Mouse (Mus musculus) macrophage (primary cell): ENCODE measurements around the gene Rps10. TPM values are rescaled to one million over a fixed set of nuclear protein-coding genes. Genes with fewer than 3 reads are reported as not detected.
A peak's percentile ranks its signal among the peaks of the same experiment; 100 is the strongest.
"Not testable (repeated sequence)": the region's sequence is repeated elsewhere in the genome, so short reads cannot be mapped to it uniquely, and the experiment has no call there.

Experiments used
- H3K27ac ChIP-seq: fragments of 350-480 bp; formaldehyde crosslinking; 2 replicates; pipeline ENCODE4 v1.9.0; 2021
- H3K36me3 ChIP-seq: fragments of 350-480 bp; formaldehyde crosslinking; 2 replicates; pipeline ENCODE4 v1.9.0; 2021; ENCODE audit errors: inconsistent target
- H3K4me3 ChIP-seq: fragments of 350-480 bp; formaldehyde crosslinking; 2 replicates; pipeline ENCODE4 v1.9.0; 2021; ENCODE audit errors: inconsistent target
- H3K79me2 ChIP-seq: fragments of 350-480 bp; formaldehyde crosslinking; 2 replicates; pipeline ENCODE4 v1.9.0; 2021; ENCODE audit errors: inconsistent target
- WGBS: methylation state at CpG from one replicate; pipeline ENCODE4 v1.1.7; 2026; ENCODE audit warnings: inconsistent platforms; ENCODE audit not compliant: missing documents; 5-methylcytosine and 5-hydroxymethylcytosine counted together
- polyA plus RNA-seq: library from polyadenylated mRNA; stranded (reverse); fragments of 250-400 nt; gene quantifications from 3 replicates; pipeline ENCODE4 v1.2.4, GENCODE M21; 2018; ENCODE audit warnings: inconsistent platforms

The Rps10 gene
- polyA plus RNA-seq, 1 experiment from 2014 or later, result 766 TPM

GRCm38 (mm10) chr17:27655089-27656010 lies 18.9 kb upstream of the Rps10 start, which contains the start of gene Pacsin1:
Pacsin1 (plus strand) TSS chr17:27655509.
- H3K4me3 ChIP-seq, result no peak within 1 kb of the TSS
- H3K27ac ChIP-seq, result no peak within 1 kb of the TSS
- WGBS, result 3% methylated on average over 58 of the region's 65 CpGs
- H3K36me3 ChIP-seq, result no peaks in the 10 kb centered on the region
- no peaks in the 10 kb centered on the region for H3K79me2 ChIP-seq

GRCm38 (mm10) chr17:27653253-27653959 lies 16.9 kb upstream of the Rps10 start:
- H3K79me2 ChIP-seq, result no peaks in the 10 kb centered on the region
- no peaks in the 10 kb centered on the region for H3K36me3 ChIP-seq
- WGBS, result 84% methylated on average over 10 of the region's 10 CpGs
- no peak overlapping the region for H3K4me3 ChIP-seq
- H3K27ac ChIP-seq, result no peak overlapping the region

GRCm38 (mm10) chr17:27652046-27652790 lies 15.7 kb upstream of the Rps10 start:
- H3K36me3 ChIP-seq, result no peaks in the 10 kb centered on the region
- no peak overlapping the region for H3K4me3 ChIP-seq
- H3K27ac ChIP-seq, result no peak overlapping the region
- 46% methylated on average over 22 of the region's 23 CpGs for WGBS
- no peaks in the 10 kb centered on the region for H3K79me2 ChIP-seq

GRCm38 (mm10) chr17:27650586-27650985 lies 14.1 kb upstream of the Rps10 start:
- no peaks in the 10 kb centered on the region for H3K79me2 ChIP-seq
- no peak overlapping the region for H3K27ac ChIP-seq
- WGBS, result 79% methylated on average over 13 of the region's 13 CpGs
- H3K36me3 ChIP-seq, result no peaks in the 10 kb centered on the region
- H3K4me3 ChIP-seq, result no peak overlapping the region

GRCm38 (mm10) chr17:27650160-27650559 lies 13.7 kb upstream of the Rps10 start:
- Histone ChIP-seq H3K4me3 (no peak overlapping the region), H3K36me3 (no peaks in the 10 kb centered on the region)

GRCm38 (mm10) chr17:27645807-27646206 lies 9.3 kb upstream of the Rps10 start:
- Histone ChIP-seq H3K27ac (no peak overlapping the region), H3K36me3 (no peaks in the 10 kb centered on the region), H3K4me3 (no peak overlapping the region), H3K79me2 (no peaks in the 10 kb centered on the region)
- WGBS, result 90% methylated on average over 7 of the region's 7 CpGs

More at GRCm38 (mm10) chr17:27650160-27650559, 13.7 kb upstream of the Rps10 start:
- H3K27ac ChIP-seq, result no peak overlapping the region
- WGBS, result 8% methylated on average over 12 of the region's 12 CpGs
- no peaks in the 10 kb centered on the region for H3K79me2 ChIP-seq

- H3K79me2 ChIP-seq, result no peaks in the 10 kb centered on the region
- no peak overlapping the region for H3K27ac ChIP-seq
- H3K4me3 ChIP-seq, result no peak overlapping the region
- no peaks in the 10 kb centered on the region for H3K36me3 ChIP-seq
- 52% methylated on average over 2 of the region's 2 CpGs for WGBS
Measured at GRCm38 (mm10) chr17:27644572-27644971, 8.1 kb upstream of the Rps10 start.

GRCm38 (mm10) chr17:27643756-27644155 lies 7.3 kb upstream of the Rps10 start:
- Histone ChIP-seq H3K79me2 (no peaks in the 10 kb centered on the region), H3K27ac (no peak overlapping the region), H3K4me3 (no peak overlapping the region), H3K36me3 (no peaks in the 10 kb centered on the region)
- 97% methylated on average over 8 of the region's 9 CpGs for WGBS

- Histone ChIP-seq H3K27ac (no peak overlapping the region), H3K4me3 (no peak overlapping the region), H3K36me3 (no peaks in the 10 kb centered on the region), H3K79me2 (no peaks in the 10 kb centered on the region)
- WGBS, result 3% methylated on average over 6 of the region's 6 CpGs
Measured at GRCm38 (mm10) chr17:27643101-27643500, 6.6 kb upstream of the Rps10 start.

GRCm38 (mm10) chr17:27642491-27643062 lies 6.1 kb upstream of the Rps10 start:
- H3K27ac ChIP-seq, result no peak overlapping the region
- no peaks in the 10 kb centered on the region for H3K36me3 ChIP-seq
- H3K4me3 ChIP-seq, result no peak overlapping the region
- H3K79me2 ChIP-seq, result no peaks in the 10 kb centered on the region
- 9% methylated on average over 12 of the region's 12 CpGs for WGBS

- 96% methylated on average over 4 of the region's 6 CpGs for WGBS
Measured at GRCm38 (mm10) chr17:27639851-27640250, 3.4 kb upstream of the Rps10 start.

GRCm38 (mm10) chr17:27638921-27639332 lies 2.5 kb upstream of the Rps10 start:
- Histone ChIP-seq H3K4me3 (no peak overlapping the region), H3K36me3 (no peaks in the 10 kb centered on the region), H3K27ac (no peak overlapping the region), H3K79me2 (peaks cover 10% of the 10 kb centered on the region)
- WGBS, result 91% methylated on average over 20 of the region's 20 CpGs

More at GRCm38 (mm10) chr17:27639851-27640250, 3.4 kb upstream of the Rps10 start:
- H3K36me3 ChIP-seq, H3K27ac ChIP-seq, H3K79me2 ChIP-seq, H3K4me3 ChIP-seq: not testable (repeated sequence)

- WGBS, result 42% methylated on average over 9 of the region's 9 CpGs
- H3K79me2 ChIP-seq, result peaks cover 26% of the 10 kb centered on the region
- no peak overlapping the region for H3K27ac ChIP-seq
- H3K36me3 ChIP-seq, result peaks cover 14% of the 10 kb centered on the region; the same call in 1 of the 2 replicates
- H3K4me3 ChIP-seq, result no peak overlapping the region
Measured at GRCm38 (mm10) chr17:27637333-27637732, 864 bp upstream of the Rps10 start.

GRCm38 (mm10) chr17:27635575-27635903 lies 930 bp downstream of the Rps10 start:
- peak overlapping the region; percentile 36 for H3K4me3 ChIP-seq
- WGBS, result 46% methylated on average over 9 of the region's 9 CpGs
- peaks cover 32% of the 10 kb centered on the region for H3K36me3 ChIP-seq
- H3K27ac ChIP-seq, result peak overlapping the region; percentile 46
- H3K79me2 ChIP-seq, result peaks cover 33% of the 10 kb centered on the region
